Mouse (Mus musculus) retina, adult 2 months (tissue): ENCODE results near the gene Tekt2.

ENCODE experiments used
- DNase-seq: peaks from one replicate; pipeline ENCODE4 v3.0.0-alpha.2; 2012; ENCODE audit warnings: low read depth, low spot score

The Tekt2 gene

GRCm38 (mm10) chr4:126306827-126307226 is 18.7 kb downstream of the Tekt2 start:
- no peak for DNase-seq

GRCm38 (mm10) chr4:126306058-126306457 is 19.4 kb downstream of the Tekt2 start:
- DNase-seq: no peak

- no peak for DNase-seq
Observed at GRCm38 (mm10) chr4:126305428-126305827, 20.1 kb downstream of the Tekt2 start.

DNA sequence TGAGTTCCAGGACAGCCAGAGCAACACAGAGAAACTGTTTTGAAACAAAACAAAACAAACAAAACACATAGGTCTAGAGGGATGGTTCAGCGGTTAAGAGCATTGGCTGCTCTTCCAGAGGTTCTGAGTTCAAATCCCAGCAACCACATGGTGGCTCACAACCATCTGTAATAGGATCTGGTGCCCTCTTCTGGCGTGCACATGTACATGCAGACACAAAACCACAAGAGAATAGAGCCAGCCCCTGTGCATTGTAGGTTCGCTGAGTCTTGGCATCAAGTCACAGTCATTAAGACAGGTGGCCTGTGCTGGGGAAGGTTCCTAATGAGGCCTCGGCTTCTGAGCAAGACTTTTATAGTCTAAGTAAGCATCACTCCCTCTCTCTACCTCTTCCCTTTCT is 21.6 kb downstream of the Tekt2 start:
- no peak for DNase-seq

- no peak for DNase-seq
Observed at GRCm38 (mm10) chr4:126301584-126302309, 23.7 kb downstream of the Tekt2 start.

- no peak for DNase-seq
Observed at GRCm38 (mm10) chr4:126300916-126301583, 24.4 kb downstream of the Tekt2 start.

- DNase-seq: no peak
Observed at GRCm38 (mm10) chr4:126296617-126297101, 28.8 kb downstream of the Tekt2 start.

GRCm38 (mm10) chr4:126295937-126296336 is 29.6 kb downstream of the Tekt2 start:
- no peak for DNase-seq

GRCm38 (mm10) chr4:126295152-126295551 is 30.3 kb downstream of the Tekt2 start:
- DNase-seq: no peak

- DNase-seq: no peak
Observed at GRCm38 (mm10) chr4:126291196-126291595, 34.3 kb downstream of the Tekt2 start.

DNA sequence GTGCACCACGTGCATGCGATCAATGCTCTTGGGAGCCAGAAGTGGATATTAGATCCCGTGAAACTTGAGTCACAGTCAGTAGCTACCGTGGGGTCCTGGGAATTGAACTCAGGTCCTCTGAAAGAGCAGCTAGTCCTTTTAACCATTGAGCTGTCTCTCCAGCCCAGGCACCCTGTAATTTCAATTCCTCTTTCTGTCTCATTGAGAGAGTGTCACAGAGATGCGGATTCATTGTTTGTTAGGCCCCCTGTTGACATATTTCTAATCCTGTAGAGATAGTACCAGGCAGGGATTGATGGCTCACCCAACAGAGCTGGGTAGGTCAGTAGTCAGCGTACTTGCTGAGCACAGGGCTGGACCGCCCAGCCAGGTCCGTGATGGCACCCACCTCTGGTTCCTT is 35.2 kb downstream of the Tekt2 start:
- no peak for DNase-seq

GRCm38 (mm10) chr4:126288085-126288666 is 37.3 kb downstream of the Tekt2 start:
- DNase-seq: no peak

DNA sequence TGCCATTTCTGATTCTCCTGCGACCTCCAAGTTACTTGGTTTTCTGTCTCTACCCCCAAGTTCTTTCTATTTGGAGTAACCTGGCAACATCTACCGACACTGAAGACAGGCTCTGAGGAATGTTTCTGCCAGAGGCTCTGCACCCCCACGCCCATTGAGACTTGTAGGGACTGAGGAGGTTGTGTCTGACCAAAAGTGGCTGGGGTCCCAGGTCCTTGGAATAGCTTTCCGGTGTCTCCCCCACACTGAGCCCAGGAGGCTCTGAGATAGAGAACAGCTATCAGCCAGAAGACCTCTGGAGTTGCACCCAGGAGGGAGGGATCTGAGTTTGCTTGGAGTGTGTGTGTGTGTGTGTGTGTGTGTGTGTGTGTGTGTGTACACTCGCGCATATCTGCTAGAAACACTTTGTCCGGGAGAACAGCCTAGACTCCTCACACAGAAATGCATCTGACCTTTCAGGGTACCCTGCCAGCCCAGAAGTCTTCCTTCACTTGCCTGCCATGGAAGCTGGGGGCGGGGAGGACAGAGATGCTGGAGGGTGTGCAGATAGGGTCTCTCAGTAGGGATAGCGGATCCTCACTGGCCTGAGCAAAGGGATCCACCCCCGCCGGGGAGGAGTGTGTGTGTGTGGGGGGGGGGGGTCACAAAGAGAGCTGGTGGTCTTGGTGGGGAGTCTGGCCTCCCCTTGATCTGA is 38.0 kb downstream of the Tekt2 start:
- DNase-seq: no peak

- DNase-seq: no peak
Observed at GRCm38 (mm10) chr4:126286492-126286891, 39.0 kb downstream of the Tekt2 start, which contains the start of gene Col8a2. Gene Col8a2, plus strand, starts transcription at chr4:126286793.

GRCm38 (mm10) chr4:126283582-126283981 is 41.9 kb downstream of the Tekt2 start:
- DNase-seq: no peak

- no peak for DNase-seq
Observed at GRCm38 (mm10) chr4:126281706-126282105, 43.8 kb downstream of the Tekt2 start.

DNA sequence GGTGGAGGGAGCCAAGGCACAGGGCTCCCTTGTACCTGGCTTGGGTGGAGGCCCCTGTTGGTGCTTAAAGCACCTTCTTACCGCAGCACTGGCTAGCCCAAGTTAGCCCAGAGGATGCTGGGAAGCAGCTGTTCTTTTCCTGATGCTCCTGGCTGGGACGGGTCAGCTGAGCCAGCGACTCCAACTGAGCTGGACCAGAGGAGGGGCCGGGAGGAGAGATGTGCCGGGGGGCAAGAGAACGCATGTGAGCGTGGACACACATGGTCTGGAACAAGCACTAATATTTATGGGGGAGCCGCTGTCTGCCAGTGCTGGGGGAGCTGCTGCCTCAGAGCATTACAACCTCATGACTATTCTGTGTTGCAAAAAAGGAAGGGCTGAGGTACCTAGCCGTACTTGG is 46.5 kb downstream of the Tekt2 start:
- no peak for DNase-seq

GRCm38 (mm10) chr4:126278565-126278915 is 46.9 kb downstream of the Tekt2 start:
- no peak for DNase-seq

DNA sequence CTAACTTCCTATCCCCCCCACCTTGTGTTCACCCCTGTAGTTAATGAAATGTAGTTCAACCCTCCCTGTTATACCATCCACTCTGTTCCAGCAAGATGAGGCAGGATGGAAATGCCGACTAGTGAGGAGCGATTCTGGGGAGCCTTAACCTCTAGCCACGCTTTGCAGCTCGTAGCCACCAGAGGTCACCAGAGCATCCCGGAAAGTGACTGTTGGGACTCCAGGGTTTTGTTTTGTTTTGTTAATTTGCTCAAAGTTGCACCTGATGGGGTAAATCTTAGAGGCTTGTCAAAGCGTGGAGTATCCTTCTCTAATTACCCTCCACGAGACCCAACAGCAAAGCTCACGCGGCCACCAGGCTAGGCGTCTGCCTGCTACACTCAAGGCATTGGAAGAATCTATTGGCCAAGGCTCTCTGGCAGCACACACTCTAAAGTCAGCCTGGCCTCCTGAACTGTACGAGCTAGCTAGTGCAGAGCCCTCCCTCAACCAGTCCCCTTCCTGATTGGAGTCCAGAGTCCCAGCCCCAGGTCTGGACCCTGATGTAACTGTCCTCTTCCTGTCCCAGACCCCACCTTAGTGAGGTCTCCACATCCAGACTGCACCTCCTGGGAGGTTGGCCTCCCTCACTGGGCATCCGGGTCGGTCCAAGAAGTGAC is 47.5 kb downstream of the Tekt2 start:
- DNase-seq: no peak

DNA sequence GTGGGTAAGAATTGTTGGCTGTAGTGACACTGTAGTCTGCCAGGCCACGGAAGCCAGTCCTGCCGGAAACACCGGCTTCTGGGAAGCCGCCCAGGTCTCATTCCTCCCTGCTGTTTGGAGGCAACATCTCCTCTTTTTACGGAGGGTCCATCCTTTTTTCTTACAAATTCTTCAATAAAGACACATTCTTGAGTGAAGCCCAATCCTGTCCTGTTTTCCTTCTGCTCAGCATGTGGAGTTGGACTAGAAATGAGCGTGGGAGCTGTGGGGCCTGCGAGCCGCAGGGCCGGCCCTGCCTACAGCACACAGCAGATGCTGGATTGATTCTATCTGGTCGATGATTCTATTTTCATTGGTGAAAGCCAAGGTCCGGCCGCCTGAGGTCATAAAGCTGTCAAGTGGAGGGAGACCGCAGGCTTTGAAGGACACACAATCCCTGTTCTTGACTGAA is 49.8 kb downstream of the Tekt2 start:
- DNase-seq: no peak

- no peak for DNase-seq
Observed at GRCm38 (mm10) chr4:126275081-126275480, 50.4 kb downstream of the Tekt2 start.

- DNase-seq: no peak
Observed at GRCm38 (mm10) chr4:126273753-126274152, 51.7 kb downstream of the Tekt2 start.
